Mouse (Mus musculus) midbrain, embryonic 13.5 days (tissue): ENCODE data around the gene Usp25. TPM values are rescaled to one million over a fixed set of nuclear protein-coding genes. Genes with fewer than 3 reads are reported as not detected.

Source experiments
- ATAC-seq: fragments of 200-750 bp; cut with Nextera tagmentation; 2 replicates; pipeline ENCODE4 v1.8.0; 2017; ENCODE audit warnings: mild to moderate bottlenecking, moderate TSS enrichment, moderate library complexity
- H3K27ac ChIP-seq: fragments of 300-500 bp; sonication (generic); 2 replicates; pipeline ENCODE4 v1.5.1; 2015; ENCODE audit warnings: inconsistent platforms, mild to moderate bottlenecking, moderate library complexity
- H3K27me3 ChIP-seq: fragments of 300-500 bp; sonication (generic); 2 replicates; pipeline ENCODE4 v1.6.1; 2015; ENCODE audit warnings: mild to moderate bottlenecking, inconsistent platforms
- H3K36me3 ChIP-seq: fragments of 300-500 bp; sonication (generic); 2 replicates; pipeline ENCODE4 v1.6.1; 2015; ENCODE audit warnings: mild to moderate bottlenecking, inconsistent platforms
- H3K4me1 ChIP-seq: fragments of 300-500 bp; sonication (generic); replicated peaks from 2 replicates; pipeline ENCODE4 v1.6.1; 2015; ENCODE audit warnings: inconsistent platforms
- H3K4me2 ChIP-seq: fragments of 300-500 bp; sonication (generic); replicated peaks from 2 replicates; pipeline ENCODE4 v1.6.1; 2015; ENCODE audit warnings: moderate library complexity, mild to moderate bottlenecking, inconsistent platforms
- H3K4me3 ChIP-seq: fragments of 300-500 bp; sonication (generic); replicated peaks from 2 replicates; pipeline ENCODE4 v1.5.1; 2015; ENCODE audit warnings: mild to moderate bottlenecking, inconsistent platforms
- H3K9ac ChIP-seq: fragments of 300-500 bp; sonication (generic); replicated peaks from 2 replicates; pipeline ENCODE4 v1.6.1; 2015; ENCODE audit warnings: mild to moderate bottlenecking, inconsistent platforms
- H3K9me3 ChIP-seq: fragments of 300-500 bp; sonication (generic); 2 replicates; pipeline ENCODE4 v1.6.1; 2016; ENCODE audit warnings: mild to moderate bottlenecking, inconsistent platforms
- WGBS: fragments of 180-500 bp; shearing (Covaris S2); methylation state at CpG from one replicate; pipeline ENCODE4 v1.1.7; 2015; 5-methylcytosine and 5-hydroxymethylcytosine counted together
- polyA plus RNA-seq: library from polyadenylated mRNA; unstranded; fragments of >200 nt; fragmentation: Nextera tagmentation; extraction: Ambion mirVana; gene quantifications from 2 replicates; pipeline ENCODE4 v1.2.1, GENCODE M21; 2015

Gene Usp25
- polyA plus RNA-seq, 1 experiment from 2014 or later = 10.1 TPM

DNA sequence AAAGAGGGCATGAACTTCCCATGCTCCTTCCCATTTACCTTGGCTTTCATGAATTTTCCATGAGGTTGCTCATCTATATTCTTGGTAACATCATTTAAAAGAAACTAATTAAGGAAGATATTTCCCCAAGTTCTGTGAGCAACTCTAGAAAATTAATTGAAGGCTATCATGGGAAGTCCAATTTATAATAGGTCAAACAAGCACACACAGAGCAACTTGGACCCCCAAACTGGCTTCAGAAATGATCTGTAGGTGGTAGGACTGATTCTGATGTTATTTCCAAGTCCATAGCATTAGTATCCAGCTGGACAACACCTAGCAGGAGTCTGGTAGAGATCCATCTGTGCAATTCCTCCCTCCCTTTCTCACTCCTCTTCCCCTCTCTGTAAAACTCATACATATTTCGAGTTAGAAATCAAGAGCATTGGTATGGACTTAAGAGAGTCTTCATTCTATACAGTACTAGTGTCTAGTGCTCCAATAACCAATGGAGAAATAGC is 139.8 kb downstream of the Usp25 start:
- Histone ChIP-seq H3K4me2 (no peak overlapping the region), H3K9me3 (no peaks in the 10 kb centered on the region), H3K4me1 (no peaks in the 10 kb centered on the region), H3K27me3 (no peaks in the 10 kb centered on the region), H3K27ac (no peak overlapping the region), H3K9ac (no peak overlapping the region), H3K36me3 (no peaks in the 10 kb centered on the region), H3K4me3 (no peak overlapping the region)
- 81% methylated on average over 1 of the region's 1 CpGs for WGBS
- no peak for ATAC-seq

GRCm38 (mm10) chr16:77153815-77154214 is 140.3 kb downstream of the Usp25 start:
- Histone ChIP-seq H3K9ac (no peak overlapping the region), H3K36me3 (no peaks in the 10 kb centered on the region), H3K27ac (no peak overlapping the region), H3K4me3 (no peak overlapping the region), H3K4me1 (no peaks in the 10 kb centered on the region), H3K4me2 (no peak overlapping the region), H3K9me3 (no peaks in the 10 kb centered on the region), H3K27me3 (no peaks in the 10 kb centered on the region)
- ATAC-seq = no peak
- WGBS = 81% methylated on average over 2 of the region's 2 CpGs

DNA sequence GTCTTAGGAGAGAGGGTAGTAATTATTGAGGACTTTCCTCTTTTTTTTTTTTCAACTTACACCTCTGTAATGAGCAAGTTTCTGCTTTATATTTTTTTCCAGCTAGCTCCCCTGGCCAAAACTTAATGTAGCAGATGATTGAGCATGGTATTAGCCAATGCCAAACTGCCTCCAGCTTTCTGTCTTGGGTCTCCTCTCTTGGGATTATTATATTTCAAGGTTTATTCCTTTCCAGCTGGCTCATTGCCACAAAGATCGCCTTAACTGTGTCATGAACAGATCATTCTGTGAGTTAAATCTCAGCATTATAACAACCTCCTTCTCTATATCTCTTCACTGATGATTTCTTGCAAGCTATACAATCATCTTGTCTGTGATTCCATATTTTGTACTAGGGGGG is 141.3 kb downstream of the Usp25 start:
- WGBS = 98% methylated on average over 1 of the region's 1 CpGs

More for the DNA sequence above, 141.3 kb downstream of the Usp25 start:
- Histone ChIP-seq H3K27ac (no peak overlapping the region), H3K4me2 (no peak overlapping the region), H3K36me3 (no peaks in the 10 kb centered on the region), H3K9me3 (no peaks in the 10 kb centered on the region), H3K9ac (no peak overlapping the region), H3K4me3 (no peak overlapping the region), H3K27me3 (no peaks in the 10 kb centered on the region), H3K4me1 (no peaks in the 10 kb centered on the region)
- no peak for ATAC-seq
